Mouse (Mus musculus) midbrain, embryonic 13.5 days (tissue): ENCODE measurements at regions not wholly inside any gene's neighbourhood (a gene's known extent, or its start where the extent isn't known, plus 50 kb on each side); places are given as distances from the start of the nearest gene placed in this dataset.

Source experiments
- ATAC-seq: fragments of 200-750 bp; cut with Nextera tagmentation; 2 replicates; pipeline ENCODE4 v1.8.0; 2017; ENCODE audit warnings: mild to moderate bottlenecking, moderate TSS enrichment, moderate library complexity
- H3K27ac ChIP-seq: fragments of 300-500 bp; sonication (generic); 2 replicates; pipeline ENCODE4 v1.5.1; 2015; ENCODE audit warnings: inconsistent platforms, mild to moderate bottlenecking, moderate library complexity
- H3K27me3 ChIP-seq: fragments of 300-500 bp; sonication (generic); 2 replicates; pipeline ENCODE4 v1.6.1; 2015; ENCODE audit warnings: mild to moderate bottlenecking, inconsistent platforms
- H3K36me3 ChIP-seq: fragments of 300-500 bp; sonication (generic); 2 replicates; pipeline ENCODE4 v1.6.1; 2015; ENCODE audit warnings: mild to moderate bottlenecking, inconsistent platforms
- H3K4me1 ChIP-seq: fragments of 300-500 bp; sonication (generic); replicated peaks from 2 replicates; pipeline ENCODE4 v1.6.1; 2015; ENCODE audit warnings: inconsistent platforms
- H3K4me2 ChIP-seq: fragments of 300-500 bp; sonication (generic); replicated peaks from 2 replicates; pipeline ENCODE4 v1.6.1; 2015; ENCODE audit warnings: moderate library complexity, mild to moderate bottlenecking, inconsistent platforms
- H3K4me3 ChIP-seq: fragments of 300-500 bp; sonication (generic); replicated peaks from 2 replicates; pipeline ENCODE4 v1.5.1; 2015; ENCODE audit warnings: mild to moderate bottlenecking, inconsistent platforms
- H3K9ac ChIP-seq: fragments of 300-500 bp; sonication (generic); replicated peaks from 2 replicates; pipeline ENCODE4 v1.6.1; 2015; ENCODE audit warnings: mild to moderate bottlenecking, inconsistent platforms
- H3K9me3 ChIP-seq: fragments of 300-500 bp; sonication (generic); 2 replicates; pipeline ENCODE4 v1.6.1; 2016; ENCODE audit warnings: mild to moderate bottlenecking, inconsistent platforms
- WGBS: fragments of 180-500 bp; shearing (Covaris S2); methylation state at CpG from one replicate; pipeline ENCODE4 v1.1.7; 2015; 5-methylcytosine and 5-hydroxymethylcytosine counted together

GRCm38 (mm10) chr9:95282996-95283395 lies 123.5 kb downstream of the Chst2 start:
- Histone ChIP-seq H3K9ac (no peak overlapping the region), H3K36me3 (no peaks in the 10 kb centered on the region), H3K4me3 (no peak overlapping the region), H3K9me3 (no peaks in the 10 kb centered on the region), H3K4me1 (no peaks in the 10 kb centered on the region), H3K4me2 (no peak overlapping the region), H3K27me3 (no peaks in the 10 kb centered on the region), H3K27ac (no peak overlapping the region)
- no peak for ATAC-seq
- 88% methylated on average over 3 of the region's 3 CpGs for WGBS

DNA sequence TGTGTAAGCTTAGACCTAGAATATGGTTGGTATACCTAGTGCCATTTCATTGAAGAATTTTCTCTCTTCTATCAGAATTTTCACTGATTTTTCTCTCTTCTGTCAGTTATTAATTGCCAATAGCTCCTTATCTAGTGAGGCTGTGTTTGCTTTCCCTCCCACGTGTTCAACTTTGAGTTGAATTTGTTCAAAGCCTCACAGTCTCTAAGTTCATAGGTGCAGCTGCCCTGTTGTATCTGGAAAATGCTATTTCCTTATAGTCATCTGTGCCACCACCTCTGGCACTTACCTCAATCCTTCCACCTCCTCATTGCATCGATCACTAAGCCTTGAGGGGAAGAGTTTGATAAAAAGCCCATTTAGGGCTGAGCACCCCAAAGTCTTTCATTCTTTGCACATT lies 124.0 kb downstream of the Chst2 start:
- Histone ChIP-seq H3K27me3 (no peaks in the 10 kb centered on the region), H3K4me2 (no peak overlapping the region), H3K9ac (no peak overlapping the region), H3K9me3 (no peaks in the 10 kb centered on the region), H3K36me3 (no peaks in the 10 kb centered on the region), H3K27ac (no peak overlapping the region), H3K4me1 (no peaks in the 10 kb centered on the region), H3K4me3 (no peak overlapping the region)
- WGBS: 94% methylated on average over 2 of the region's 2 CpGs
- no peak for ATAC-seq
